Mouse (Mus musculus) kidney, embryonic 14.5 days (tissue): ENCODE results near the gene Elp6. TPM values are rescaled to one million over a fixed set of nuclear protein-coding genes. Genes with fewer than 3 reads are reported as not detected.

Experiments
- ATAC-seq: fragments of 200-750 bp; cut with Nextera tagmentation; 2 replicates; pipeline ENCODE4 v1.8.0; 2017; ENCODE audit warnings: moderate number of reproducible peaks, mild to moderate bottlenecking, moderate TSS enrichment, moderate library complexity; ENCODE audit not compliant: low FRiP score, low TSS enrichment
- H3K27ac ChIP-seq: fragments of 300-500 bp; sonication (generic); 2 replicates; pipeline ENCODE4 v1.5.1; 2014; ENCODE audit warnings: low read depth, mild to moderate bottlenecking, low read length, moderate library complexity, mixed read lengths
- H3K27me3 ChIP-seq: fragments of 300-500 bp; sonication (generic); 2 replicates; pipeline ENCODE4 v1.6.1; 2014; ENCODE audit warnings: mild to moderate bottlenecking, low read length; ENCODE audit not compliant: control insufficient read depth, insufficient read depth
- H3K36me3 ChIP-seq: fragments of 300-500 bp; sonication (generic); 2 replicates; pipeline ENCODE4 v1.6.1; 2014; ENCODE audit warnings: low read length, mixed read lengths; ENCODE audit not compliant: control insufficient read depth, insufficient read depth
- H3K4me1 ChIP-seq: fragments of 300-500 bp; sonication (generic); 2 replicates; pipeline ENCODE4 v1.6.1; 2014; ENCODE audit warnings: low read length, mixed read lengths; ENCODE audit not compliant: control insufficient read depth, insufficient read depth
- H3K4me2 ChIP-seq: fragments of 300-500 bp; sonication (generic); replicated peaks from 2 replicates; pipeline ENCODE4 v1.6.1; 2014; ENCODE audit warnings: low read depth, mild to moderate bottlenecking, low read length
- H3K4me3 ChIP-seq: fragments of 300-500 bp; sonication (generic); 2 replicates; pipeline ENCODE4 v1.5.1; 2014; ENCODE audit warnings: mild to moderate bottlenecking, low read length
- H3K9ac ChIP-seq: fragments of 300-500 bp; sonication (generic); 2 replicates; pipeline ENCODE4 v1.6.1; 2014; ENCODE audit warnings: low read depth, mild to moderate bottlenecking, low read length, moderate library complexity
- H3K9me3 ChIP-seq: fragments of 300-500 bp; sonication (generic); 2 replicates; pipeline ENCODE4 v1.6.1; 2016; ENCODE audit warnings: low read length; ENCODE audit not compliant: control insufficient read depth
- WGBS: fragments of 180-500 bp; shearing (Covaris S2); extraction: QIAGEN DNeasy Blood & Tissue Kit; methylation state at CpG from one replicate; pipeline ENCODE4 v1.1.7; 2014; 5-methylcytosine and 5-hydroxymethylcytosine counted together
- polyA plus RNA-seq: library from polyadenylated mRNA; unstranded; fragments of >200 nt; fragmentation: Nextera tagmentation; extraction: Ambion mirVana; gene quantifications from 2 replicates; pipeline ENCODE4 v1.2.1, GENCODE M21; 2014

Gene Elp6
- polyA plus RNA-seq, 1 experiment from 2014 or later: 33.8 TPM

GRCm38 (mm10) chr9:110275882-110276281 lies 29.1 kb upstream of the Elp6 start:
- 47% methylated on average over 5 of the region's 5 CpGs for WGBS

GRCm38 (mm10) chr9:110277431-110277881 lies 27.5 kb upstream of the Elp6 start:
- H3K4me3 ChIP-seq: no peak overlapping the region
- no peaks in the 10 kb centered on the region for H3K9me3 ChIP-seq
- no peak overlapping the region for H3K27ac ChIP-seq
- no peaks in the 10 kb centered on the region for H3K36me3 ChIP-seq
- H3K4me1 ChIP-seq: no peaks in the 10 kb centered on the region
- no peak overlapping the region for H3K9ac ChIP-seq
- no peaks in the 10 kb centered on the region for H3K27me3 ChIP-seq
- no peak for ATAC-seq
- WGBS: 59% methylated on average over 8 of the region's 8 CpGs
- no peak overlapping the region for H3K4me2 ChIP-seq

More at GRCm38 (mm10) chr9:110275882-110276281, 29.1 kb upstream of the Elp6 start:
- Histone ChIP-seq H3K36me3 (no peaks in the 10 kb centered on the region), H3K9ac (no peak overlapping the region), H3K4me2 (no peak overlapping the region), H3K9me3 (no peaks in the 10 kb centered on the region), H3K4me3 (no peak overlapping the region), H3K27ac (no peak overlapping the region), H3K4me1 (no peaks in the 10 kb centered on the region), H3K27me3 (no peaks in the 10 kb centered on the region)
- ATAC-seq: no peak

GRCm38 (mm10) chr9:110284075-110284697 lies 20.8 kb upstream of the Elp6 start:
- H3K36me3 ChIP-seq: no peaks in the 10 kb centered on the region
- no peaks in the 10 kb centered on the region for H3K9me3 ChIP-seq
- no peak for ATAC-seq
- H3K27me3 ChIP-seq: no peaks in the 10 kb centered on the region
- no peak overlapping the region for H3K27ac ChIP-seq
- no peak overlapping the region for H3K9ac ChIP-seq
- 95% methylated on average over 8 of the region's 10 CpGs for WGBS
- no peak overlapping the region for H3K4me3 ChIP-seq
- H3K4me2 ChIP-seq: no peak overlapping the region
- no peaks in the 10 kb centered on the region for H3K4me1 ChIP-seq

GRCm38 (mm10) chr9:110287321-110287924 lies 17.6 kb upstream of the Elp6 start:
- no peaks in the 10 kb centered on the region for H3K9me3 ChIP-seq
- no peaks in the 10 kb centered on the region for H3K27me3 ChIP-seq
- WGBS: 81% methylated on average over 7 of the region's 7 CpGs
- no peak for ATAC-seq
- H3K4me3 ChIP-seq: no peak overlapping the region
- no peak overlapping the region for H3K9ac ChIP-seq
- no peaks in the 10 kb centered on the region for H3K4me1 ChIP-seq
- H3K27ac ChIP-seq: no peak overlapping the region
- H3K36me3 ChIP-seq: no peaks in the 10 kb centered on the region
- H3K4me2 ChIP-seq: no peak overlapping the region

GRCm38 (mm10) chr9:110293254-110293718 lies 11.7 kb upstream of the Elp6 start:
- Histone ChIP-seq H3K27me3 (no peaks in the 10 kb centered on the region), H3K9me3 (no peaks in the 10 kb centered on the region), H3K4me1 (no peaks in the 10 kb centered on the region), H3K27ac (no peak overlapping the region), H3K4me3 (no peak overlapping the region), H3K4me2 (no peak overlapping the region), H3K9ac (no peak overlapping the region), H3K36me3 (no peaks in the 10 kb centered on the region)
- 67% methylated on average over 12 of the region's 12 CpGs for WGBS
- no peak for ATAC-seq

GRCm38 (mm10) chr9:110293873-110294415 lies 11.0 kb upstream of the Elp6 start:
- 81% methylated on average over 13 of the region's 13 CpGs for WGBS
- H3K36me3 ChIP-seq: no peaks in the 10 kb centered on the region
- H3K4me2 ChIP-seq: no peak overlapping the region
- no peaks in the 10 kb centered on the region for H3K4me1 ChIP-seq
- H3K9ac ChIP-seq: no peak overlapping the region
- no peaks in the 10 kb centered on the region for H3K9me3 ChIP-seq
- no peak for ATAC-seq
- H3K27me3 ChIP-seq: no peaks in the 10 kb centered on the region
- no peak overlapping the region for H3K4me3 ChIP-seq
- H3K27ac ChIP-seq: no peak overlapping the region

- no peaks in the 10 kb centered on the region for H3K4me1 ChIP-seq
- 42% methylated on average over 3 of the region's 3 CpGs for WGBS
- H3K27me3 ChIP-seq: no peaks in the 10 kb centered on the region
- no peaks in the 10 kb centered on the region for H3K36me3 ChIP-seq
- no peak overlapping the region for H3K4me3 ChIP-seq
- no peak overlapping the region for H3K27ac ChIP-seq
- H3K9me3 ChIP-seq: no peaks in the 10 kb centered on the region
- no peak for ATAC-seq
- no peak overlapping the region for H3K9ac ChIP-seq
- H3K4me2 ChIP-seq: no peak overlapping the region
Observed at GRCm38 (mm10) chr9:110294786-110295185, 10.2 kb upstream of the Elp6 start.

- H3K9me3 ChIP-seq: no peaks in the 10 kb centered on the region
- no peak overlapping the region for H3K4me2 ChIP-seq
- no peak overlapping the region for H3K9ac ChIP-seq
- no peaks in the 10 kb centered on the region for H3K27me3 ChIP-seq
- H3K27ac ChIP-seq: no peak overlapping the region
- no peaks in the 10 kb centered on the region for H3K4me1 ChIP-seq
- WGBS: 8% methylated on average over 5 of the region's 5 CpGs
- no peaks in the 10 kb centered on the region for H3K36me3 ChIP-seq
- ATAC-seq: peak; percentile 68
- no peak overlapping the region for H3K4me3 ChIP-seq
Observed at GRCm38 (mm10) chr9:110296867-110297627, 7.9 kb upstream of the Elp6 start.
